Mouse (Mus musculus) CD4-positive, CD25-positive, alpha-beta regulatory T cell, adult 2 months (primary cell): ENCODE measurements around the gene Hjurp.

Experiments used
- DNase-seq: peaks from one replicate; pipeline ENCODE4 v3.0.0-alpha.2; 2012; ENCODE audit warnings: low read depth, low spot score

Hjurp gene

GRCm38 (mm10) chr1:88298686-88299528 lies 21.5 kb upstream of the Hjurp start:
- peak; percentile 12 for DNase-seq

DNA sequence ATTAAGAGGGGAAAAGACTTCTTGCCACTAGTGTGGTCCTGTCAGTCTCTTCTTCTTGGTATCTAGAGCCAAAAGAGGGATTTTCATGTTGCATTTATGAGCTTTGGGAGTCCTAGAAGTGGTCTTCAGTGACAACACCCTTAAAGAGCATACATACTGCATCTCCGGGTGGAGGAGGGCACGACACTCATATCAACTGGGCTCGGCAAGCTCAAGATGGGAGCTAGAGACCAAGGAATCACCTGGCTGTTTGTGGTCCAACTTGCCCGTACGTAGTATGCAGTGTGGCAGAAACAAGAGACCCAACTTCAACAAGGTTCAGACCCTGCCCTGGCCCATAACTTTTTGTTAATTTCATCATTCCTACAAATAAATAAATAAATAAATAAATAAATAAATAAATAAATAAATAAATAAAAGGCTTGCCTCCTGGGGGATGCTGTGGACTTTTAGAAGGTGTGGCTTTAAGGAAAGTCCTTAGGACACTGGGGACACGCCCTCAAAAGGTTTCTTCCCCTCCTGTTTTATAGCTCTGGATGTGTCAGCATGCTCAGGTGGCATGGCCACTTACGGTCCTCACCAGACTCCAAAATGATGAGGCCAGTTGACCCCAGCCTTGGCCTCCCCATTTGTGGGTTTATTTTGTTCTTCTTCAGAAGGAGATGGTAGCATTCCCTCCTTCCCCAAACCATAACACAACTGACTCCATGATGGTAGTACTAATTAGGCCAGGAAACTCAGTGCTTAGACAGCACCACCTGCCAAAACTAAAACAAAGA lies 20.2 kb upstream of the Hjurp start:
- DNase-seq, result peak; percentile 10

DNA sequence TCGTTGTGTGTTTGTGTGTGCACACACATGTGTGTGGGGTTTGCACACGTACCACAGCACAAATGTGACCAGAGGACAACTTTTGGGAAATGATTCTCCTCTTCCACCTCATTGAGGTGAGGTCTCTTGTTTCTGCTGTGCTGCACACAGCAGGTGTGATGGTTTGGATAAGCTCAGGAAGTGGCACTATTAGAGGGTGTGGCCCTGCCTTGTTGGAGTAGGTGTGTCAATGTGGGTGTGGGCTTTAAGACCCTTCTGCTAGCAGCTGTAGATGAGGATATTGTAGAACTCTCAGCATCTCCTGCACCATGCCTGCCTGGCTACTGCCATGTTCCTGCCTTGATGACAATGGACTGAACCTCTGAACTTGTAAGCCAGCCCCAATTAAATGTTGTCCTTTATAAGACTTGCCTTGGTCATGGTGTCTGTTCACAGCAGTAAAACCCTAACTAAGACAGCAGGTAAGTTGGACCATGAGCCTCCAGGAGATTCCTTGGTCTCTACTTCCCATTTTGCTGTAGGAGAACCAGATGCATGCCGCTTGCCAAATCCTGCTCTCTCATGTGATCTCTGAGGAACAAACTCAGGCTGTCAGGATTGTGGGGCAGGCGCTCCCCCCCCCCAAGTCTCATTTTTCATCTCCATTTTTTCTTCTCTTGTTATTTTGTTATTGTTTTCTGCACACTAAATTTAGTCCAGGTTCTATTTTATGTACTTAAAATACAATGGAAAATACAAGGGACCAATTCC lies 18.9 kb upstream of the Hjurp start:
- DNase-seq, result peak; percentile 12

DNA sequence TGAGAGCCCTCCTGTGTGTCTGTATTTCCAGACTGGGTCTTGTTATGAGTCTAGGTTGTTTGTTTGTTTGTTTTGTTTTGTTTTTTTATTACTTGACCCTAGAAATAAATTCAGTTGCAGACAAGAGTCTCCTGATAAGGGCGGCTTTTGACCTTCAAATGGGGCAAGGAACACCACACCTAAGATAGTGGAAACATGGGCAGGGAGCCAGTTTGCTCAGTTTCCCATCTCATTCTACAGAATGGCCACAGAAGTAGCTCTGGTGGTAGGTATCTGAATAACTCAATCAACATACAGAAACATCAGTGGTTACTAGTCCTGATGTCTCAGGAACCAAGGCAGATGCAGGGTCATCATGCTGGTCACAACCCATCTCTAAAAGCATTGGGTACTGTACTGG lies 17.2 kb upstream of the Hjurp start:
- DNase-seq, result no peak

DNA sequence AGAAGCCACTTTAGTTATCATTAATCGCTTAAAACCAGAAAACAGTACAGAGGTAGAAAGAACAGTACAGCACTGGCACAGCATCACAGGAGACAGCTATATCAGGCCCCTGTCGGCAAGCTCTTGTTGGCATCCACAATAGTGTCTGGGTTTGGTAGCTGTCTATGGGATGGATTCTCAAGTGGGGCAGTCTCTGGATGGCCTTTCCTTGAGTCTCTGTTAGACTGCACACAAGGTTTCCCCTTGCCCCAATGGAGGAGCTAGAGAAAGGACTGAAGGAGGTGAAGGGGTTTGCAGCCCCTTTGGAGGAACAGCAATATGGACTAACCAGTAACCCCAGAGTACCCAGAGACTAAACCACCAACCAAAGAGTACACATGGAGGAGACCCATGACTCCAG lies 14.6 kb upstream of the Hjurp start:
- peak; percentile 7 for DNase-seq

DNA sequence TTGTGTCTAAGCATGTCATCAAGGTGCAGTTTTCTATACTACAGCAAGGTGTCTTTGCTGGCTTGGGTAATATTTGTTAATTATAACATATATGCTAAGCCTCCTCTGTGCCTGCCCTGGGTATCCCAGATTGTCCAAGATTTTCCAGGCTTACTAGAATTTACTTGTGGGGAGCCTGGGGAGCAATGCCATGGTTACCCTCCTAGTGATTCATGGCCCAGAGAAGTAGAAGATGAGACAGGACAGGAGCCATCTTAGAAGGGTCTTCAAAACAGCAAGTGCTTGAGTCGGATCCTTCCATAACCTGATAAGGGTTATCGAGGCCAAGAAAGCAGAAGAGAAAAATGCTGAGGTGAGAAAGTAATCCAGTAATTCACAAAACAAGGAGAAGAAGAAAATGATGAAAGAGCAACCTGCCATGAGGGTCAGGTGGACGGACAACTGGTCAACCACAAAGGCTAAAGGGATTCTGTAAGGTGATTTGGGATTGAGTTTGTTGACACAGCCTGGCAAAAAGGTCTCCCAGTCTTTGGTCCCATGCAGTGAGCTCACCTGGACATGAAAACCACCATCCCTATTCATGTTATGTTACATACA lies 14.1 kb upstream of the Hjurp start:
- DNase-seq, result peak; percentile 9

DNA sequence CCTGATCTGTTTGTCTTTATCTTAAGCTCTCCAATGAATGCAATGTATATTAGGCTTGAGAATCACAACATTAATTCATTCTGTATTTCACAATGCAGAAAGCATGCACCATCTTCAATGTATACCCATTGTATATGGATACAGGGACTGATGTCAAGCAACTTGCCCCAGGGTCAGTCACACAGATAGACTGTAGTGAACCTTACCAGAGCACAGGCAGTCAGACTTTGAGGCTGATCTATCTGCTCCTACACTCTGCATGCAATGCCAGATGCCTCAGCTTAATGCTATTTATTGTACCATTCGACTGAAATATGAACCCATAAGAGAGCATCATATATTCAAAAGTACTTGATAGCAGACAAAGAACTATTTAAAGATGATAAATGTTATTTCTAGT lies 13.1 kb upstream of the Hjurp start:
- DNase-seq, result peak; percentile 11

DNA sequence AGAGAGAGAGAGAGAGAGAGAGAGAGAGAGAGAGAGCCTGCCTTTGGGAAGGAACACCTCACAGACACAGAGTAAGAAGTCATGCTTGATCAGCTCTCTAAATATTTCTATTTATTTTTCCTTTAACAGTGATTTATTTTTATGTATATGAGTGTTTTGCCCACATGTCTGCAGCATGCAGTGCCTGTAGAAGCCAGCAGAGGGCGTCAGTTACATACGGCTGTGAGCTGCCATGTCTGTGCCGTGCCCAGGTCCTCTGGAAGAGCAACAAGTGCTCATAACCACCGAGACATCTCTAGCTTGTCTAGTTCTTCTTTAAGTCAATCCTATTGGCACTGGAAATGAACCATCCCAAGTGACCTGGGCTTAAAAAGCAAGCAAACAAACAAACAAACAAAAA lies 12.5 kb upstream of the Hjurp start:
- DNase-seq, result peak; percentile 86

DNA sequence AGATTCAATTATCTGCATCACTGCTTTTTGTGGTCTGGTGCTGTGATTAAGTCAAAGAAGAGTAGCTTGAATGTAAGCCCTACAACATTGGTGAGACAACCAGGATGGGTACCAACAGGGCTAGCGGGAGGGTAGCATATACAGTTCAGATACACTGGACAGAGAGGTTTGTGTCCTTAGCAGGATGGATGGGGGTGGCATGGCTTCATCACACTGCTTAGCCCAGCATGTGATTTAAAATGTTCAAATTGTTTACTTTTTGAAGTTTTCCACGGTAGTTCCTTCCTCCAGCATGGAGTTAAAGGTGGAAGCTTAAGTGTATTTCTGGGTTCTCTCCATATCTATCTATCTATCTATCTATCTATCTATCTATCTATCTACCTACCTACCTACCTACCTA lies 11.7 kb upstream of the Hjurp start:
- peak; percentile 8 for DNase-seq

DNA sequence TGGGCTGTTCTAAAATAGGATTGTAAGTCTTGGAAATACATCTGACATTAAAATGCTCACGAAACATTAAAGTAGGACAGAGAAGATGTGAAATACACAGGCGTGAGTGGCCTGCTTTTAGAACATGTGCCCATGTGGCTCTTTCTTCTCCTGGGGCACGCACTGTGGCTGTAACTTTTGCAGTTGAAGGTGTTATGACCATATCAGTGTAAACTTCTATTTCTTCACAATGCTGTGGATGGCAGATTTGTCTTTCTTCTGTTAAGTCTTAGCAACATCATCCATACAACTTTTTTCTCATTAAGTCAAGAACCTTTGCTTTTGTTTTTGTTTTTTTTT lies 11.3 kb upstream of the Hjurp start:
- DNase-seq, result peak; percentile 6

DNA sequence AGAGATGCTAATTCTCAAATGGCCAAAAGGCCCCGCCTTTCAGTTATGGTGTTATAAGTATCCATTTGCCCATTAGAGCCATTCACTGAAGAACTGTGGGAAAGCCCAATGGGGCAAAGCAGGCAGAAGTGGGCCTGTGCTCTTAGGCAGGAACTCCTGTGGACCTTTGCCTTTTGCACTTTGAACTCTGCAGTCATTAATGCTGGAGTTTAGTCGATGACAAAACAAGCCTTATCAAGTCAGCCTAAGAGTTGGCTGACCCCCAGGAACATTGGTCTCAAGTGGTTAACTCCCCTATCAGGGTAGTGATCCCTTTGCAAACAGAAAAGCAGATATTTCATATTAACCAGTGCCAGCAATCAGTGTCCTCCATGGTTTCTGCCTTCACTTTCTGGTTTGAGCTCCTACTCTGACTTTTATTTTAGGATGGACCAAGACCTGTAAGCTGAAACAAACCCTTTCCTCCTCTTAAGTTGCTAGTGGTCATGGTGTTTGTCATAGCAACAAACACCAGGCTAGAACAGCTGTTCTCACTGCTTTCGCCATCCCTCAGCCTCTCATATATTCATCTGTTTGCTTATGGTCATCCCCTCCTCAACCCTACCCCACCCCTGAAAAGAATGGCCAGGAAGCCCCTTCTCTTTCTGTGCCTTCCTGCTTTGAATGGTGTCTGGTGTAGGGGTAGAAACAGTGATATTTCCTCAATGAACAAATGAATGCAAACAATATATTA lies 10.8 kb upstream of the Hjurp start:
- peak; percentile 13 for DNase-seq

DNA sequence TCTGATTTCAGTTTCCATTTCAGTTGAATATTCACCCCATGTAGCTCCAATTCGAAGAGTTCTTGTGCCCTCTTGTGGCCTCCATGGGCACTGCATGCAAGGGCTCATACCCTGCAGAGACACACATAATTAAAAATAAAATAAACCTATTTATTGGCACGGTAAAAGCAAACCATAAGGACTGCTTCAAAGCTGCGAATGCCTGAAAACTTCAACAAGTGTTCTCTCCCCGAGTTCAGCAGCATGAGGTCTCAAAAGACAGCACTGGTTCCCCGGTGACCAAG lies 10.2 kb upstream of the Hjurp start:
- DNase-seq, result peak; percentile 84

GRCm38 (mm10) chr1:88286887-88287696 lies 9.7 kb upstream of the Hjurp start:
- DNase-seq, result no peak

GRCm38 (mm10) chr1:88286136-88286845 lies 8.9 kb upstream of the Hjurp start:
- no peak for DNase-seq

- no peak for DNase-seq
Observed at GRCm38 (mm10) chr1:88285652-88286051, 8.2 kb upstream of the Hjurp start.

- peak; percentile 64 for DNase-seq
Observed at GRCm38 (mm10) chr1:88284946-88285320, 7.5 kb upstream of the Hjurp start.

- DNase-seq, result no peak
Observed at GRCm38 (mm10) chr1:88284228-88284945, 7.0 kb upstream of the Hjurp start.

DNA sequence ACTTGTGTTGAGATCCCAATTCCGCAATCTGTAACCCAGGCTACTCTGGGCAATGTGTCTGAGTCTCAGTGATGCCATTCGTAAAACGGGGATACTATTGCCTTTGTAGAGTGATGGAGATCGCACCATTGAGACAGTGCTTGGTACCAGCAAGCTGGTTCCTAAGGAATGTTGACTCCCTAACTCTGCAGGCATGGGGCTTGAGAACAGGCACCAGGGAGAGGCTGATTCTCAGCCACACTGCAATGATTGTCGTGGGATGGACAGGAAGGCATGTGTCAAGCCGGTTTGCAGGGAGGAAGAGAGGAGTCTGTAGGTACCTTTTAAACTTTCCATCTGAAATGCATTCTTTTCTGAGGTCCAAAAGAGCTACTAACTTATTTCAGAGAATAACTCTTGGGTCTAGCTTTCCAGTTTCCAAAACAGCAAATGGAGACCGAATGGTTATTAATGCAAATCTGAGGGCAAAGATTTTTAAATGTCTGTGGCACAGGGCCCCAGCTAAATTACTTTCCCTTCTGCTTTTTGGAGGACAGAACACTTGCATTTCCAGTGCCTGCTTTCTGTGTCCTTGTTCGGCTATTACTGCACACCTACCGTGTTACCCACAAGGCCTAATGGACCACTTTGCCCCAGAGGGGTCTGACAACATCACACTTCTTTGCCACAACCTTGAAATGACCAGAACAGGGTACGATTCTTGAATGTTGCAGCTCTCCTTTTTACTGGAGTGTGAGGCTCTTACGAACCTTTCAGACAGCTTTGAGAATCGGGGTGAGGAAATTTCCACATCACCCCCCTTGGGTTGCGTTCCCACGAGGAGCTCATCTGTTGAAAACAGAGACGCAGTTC lies 6.2 kb upstream of the Hjurp start:
- DNase-seq, result no peak
